Mouse (Mus musculus) limb, embryonic 15.5 days (tissue): Measurements from ENCODE around the gene Plpp1. TPM values are rescaled to one million over a fixed set of nuclear protein-coding genes. Genes with fewer than 3 reads are reported as not detected.

Source experiments
- ATAC-seq: fragments of 200-750 bp; cut with Nextera tagmentation; 2 replicates; pipeline ENCODE4 v1.8.0; 2017; ENCODE audit warnings: low read depth, moderate TSS enrichment; ENCODE audit not compliant: insufficient number of reproducible peaks, low FRiP score, low TSS enrichment
- H3K27ac ChIP-seq: fragments of 300-500 bp; sonication (generic); 2 replicates; pipeline ENCODE4 v1.5.1; 2015; ENCODE audit warnings: moderate library complexity, mild to moderate bottlenecking, inconsistent platforms
- H3K27me3 ChIP-seq: fragments of 300-500 bp; sonication (generic); 2 replicates; pipeline ENCODE4 v1.6.1; 2015; ENCODE audit warnings: inconsistent platforms
- H3K36me3 ChIP-seq: fragments of 300-500 bp; sonication (generic); 2 replicates; pipeline ENCODE4 v1.6.1; 2015; ENCODE audit warnings: inconsistent platforms
- H3K4me1 ChIP-seq: fragments of 300-500 bp; sonication (generic); 2 replicates; pipeline ENCODE4 v1.6.1; 2015; ENCODE audit warnings: inconsistent platforms
- H3K4me2 ChIP-seq: fragments of 300-500 bp; sonication (generic); 2 replicates; pipeline ENCODE4 v1.6.1; 2015; ENCODE audit warnings: mild to moderate bottlenecking, inconsistent platforms
- H3K4me3 ChIP-seq: fragments of 300-500 bp; sonication (generic); 2 replicates; pipeline ENCODE4 v1.5.1; 2015; ENCODE audit warnings: mild to moderate bottlenecking, inconsistent platforms
- H3K9ac ChIP-seq: fragments of 300-500 bp; sonication (generic); 2 replicates; pipeline ENCODE4 v1.6.1; 2015; ENCODE audit warnings: inconsistent platforms
- H3K9me3 ChIP-seq: fragments of 300-500 bp; sonication (generic); 2 replicates; pipeline ENCODE4 v1.6.1; 2016; ENCODE audit warnings: inconsistent platforms
- WGBS: fragments of 180-500 bp; shearing (Covaris S2); methylation state at CpG from one replicate; pipeline ENCODE4 v1.1.7; 2015; 5-methylcytosine and 5-hydroxymethylcytosine counted together
- polyA plus RNA-seq: library from polyadenylated mRNA; unstranded; fragments of >200 nt; fragmentation: Nextera tagmentation; extraction: Ambion mirVana; gene quantifications from 2 replicates; pipeline ENCODE4 v1.2.1, GENCODE M21; 2015

Gene Plpp1
- polyA plus RNA-seq, 1 experiment from 2014 or later, result 90.5 TPM

- no peak overlapping the region for H3K27ac ChIP-seq
- H3K27me3 ChIP-seq, result no peaks in the 10 kb centered on the region
- H3K9ac ChIP-seq, result no peak overlapping the region
- no peaks in the 10 kb centered on the region for H3K36me3 ChIP-seq
- 89% methylated on average over 5 of the region's 5 CpGs for WGBS
- no peaks in the 10 kb centered on the region for H3K4me1 ChIP-seq
- H3K4me3 ChIP-seq, result no peak overlapping the region
- no peak overlapping the region for H3K4me2 ChIP-seq
- H3K9me3 ChIP-seq, result no peaks in the 10 kb centered on the region
- no peak for ATAC-seq
These were observed 22.2 kb upstream of the Plpp1 start for GRCm38 (mm10) chr13:112778407-112778806.

DNA sequence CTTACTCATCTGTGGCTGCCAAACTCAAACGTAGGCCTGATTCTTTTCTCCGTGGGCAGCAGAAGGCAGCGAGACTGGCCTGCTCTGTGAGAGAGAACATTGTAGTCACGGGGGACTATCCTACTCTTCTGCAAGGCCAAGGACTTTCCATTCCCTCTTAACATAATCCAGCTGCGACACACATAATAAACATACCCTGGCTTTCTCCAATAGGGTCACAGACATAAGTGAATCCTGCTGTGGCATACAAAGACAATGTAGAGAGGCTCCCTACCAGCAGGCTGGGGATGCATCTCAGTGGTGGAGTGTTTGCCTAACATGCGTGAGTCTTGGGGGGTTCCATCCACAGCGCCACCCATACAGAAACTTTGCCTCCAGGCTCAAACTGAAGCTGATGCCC, 15.3 kb upstream of the Plpp1 start:
- ATAC-seq, result no peak
- 65% methylated on average over 7 of the region's 7 CpGs for WGBS
- H3K27ac ChIP-seq, result no peak overlapping the region

DNA sequence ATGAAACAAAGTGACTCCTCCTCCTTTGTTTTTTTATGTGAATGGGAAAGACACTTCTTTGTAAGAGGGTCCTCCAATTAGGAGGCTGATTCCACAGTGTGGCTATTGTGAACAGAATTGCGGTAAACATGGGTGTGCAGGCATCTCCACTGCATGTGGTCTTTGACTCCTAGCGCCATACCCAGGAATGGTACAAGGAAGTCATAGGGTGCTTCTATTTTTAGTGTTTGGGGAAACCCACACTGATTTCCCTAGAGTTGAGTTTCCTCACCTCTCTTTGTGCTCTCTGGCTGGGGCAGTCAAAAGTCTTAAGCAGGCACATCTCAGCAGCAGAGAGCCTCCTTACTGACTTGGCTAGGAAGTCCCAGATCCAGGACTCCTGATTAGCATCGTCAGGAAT, 14.4 kb upstream of the Plpp1 start:
- WGBS, result 77% methylated on average over 3 of the region's 3 CpGs
- H3K9ac ChIP-seq, result no peak overlapping the region
- ATAC-seq, result no peak
- H3K27ac ChIP-seq, result no peak overlapping the region
- H3K27me3 ChIP-seq, result no peaks in the 10 kb centered on the region
- H3K36me3 ChIP-seq, result no peaks in the 10 kb centered on the region
- no peaks in the 10 kb centered on the region for H3K9me3 ChIP-seq
- H3K4me1 ChIP-seq, result no peaks in the 10 kb centered on the region
- H3K4me2 ChIP-seq, result no peak overlapping the region
- no peak overlapping the region for H3K4me3 ChIP-seq

More for the DNA sequence above, 15.3 kb upstream of the Plpp1 start:
- Histone ChIP-seq H3K9ac (no peak overlapping the region), H3K9me3 (no peaks in the 10 kb centered on the region), H3K27me3 (no peaks in the 10 kb centered on the region), H3K36me3 (no peaks in the 10 kb centered on the region), H3K4me3 (no peak overlapping the region), H3K4me1 (no peaks in the 10 kb centered on the region), H3K4me2 (no peak overlapping the region)

- no peak for ATAC-seq
- no peaks in the 10 kb centered on the region for H3K4me1 ChIP-seq
- WGBS, result 76% methylated on average over 10 of the region's 10 CpGs
- H3K27ac ChIP-seq, result no peak overlapping the region
- no peaks in the 10 kb centered on the region for H3K36me3 ChIP-seq
- H3K9me3 ChIP-seq, result no peaks in the 10 kb centered on the region
- H3K4me2 ChIP-seq, result no peak overlapping the region
- H3K27me3 ChIP-seq, result no peaks in the 10 kb centered on the region
- H3K9ac ChIP-seq, result no peak overlapping the region
- H3K4me3 ChIP-seq, result no peak overlapping the region
These were observed 13.6 kb upstream of the Plpp1 start for GRCm38 (mm10) chr13:112786942-112787533.

DNA sequence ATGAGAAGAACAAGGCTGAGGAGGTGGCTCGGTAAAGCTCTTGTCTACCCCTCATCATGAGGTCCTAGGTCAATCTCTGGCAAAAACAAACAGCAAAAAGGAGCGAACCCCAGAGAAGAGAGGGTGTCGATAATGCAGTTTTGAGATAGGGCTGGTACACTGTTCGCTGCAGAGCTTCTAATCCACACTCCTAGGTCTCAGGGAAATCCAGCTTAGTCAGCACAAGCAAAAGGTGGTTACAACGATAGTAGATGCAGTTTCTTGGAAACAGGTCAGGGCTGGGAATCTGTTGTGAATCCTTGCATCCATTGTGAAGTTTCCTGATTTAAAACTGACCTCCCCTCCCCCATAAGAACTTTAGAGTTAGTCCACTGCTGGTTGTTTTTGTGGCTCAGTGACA, 9.8 kb upstream of the Plpp1 start:
- no peaks in the 10 kb centered on the region for H3K36me3 ChIP-seq
- no peak overlapping the region for H3K4me3 ChIP-seq
- H3K4me2 ChIP-seq, result no peak overlapping the region
- no peaks in the 10 kb centered on the region for H3K9me3 ChIP-seq
- ATAC-seq, result no peak
- H3K27me3 ChIP-seq, result no peaks in the 10 kb centered on the region
- no peak overlapping the region for H3K27ac ChIP-seq
- no peaks in the 10 kb centered on the region for H3K4me1 ChIP-seq
- no peak overlapping the region for H3K9ac ChIP-seq
- WGBS, result 73% methylated on average over 5 of the region's 5 CpGs

DNA sequence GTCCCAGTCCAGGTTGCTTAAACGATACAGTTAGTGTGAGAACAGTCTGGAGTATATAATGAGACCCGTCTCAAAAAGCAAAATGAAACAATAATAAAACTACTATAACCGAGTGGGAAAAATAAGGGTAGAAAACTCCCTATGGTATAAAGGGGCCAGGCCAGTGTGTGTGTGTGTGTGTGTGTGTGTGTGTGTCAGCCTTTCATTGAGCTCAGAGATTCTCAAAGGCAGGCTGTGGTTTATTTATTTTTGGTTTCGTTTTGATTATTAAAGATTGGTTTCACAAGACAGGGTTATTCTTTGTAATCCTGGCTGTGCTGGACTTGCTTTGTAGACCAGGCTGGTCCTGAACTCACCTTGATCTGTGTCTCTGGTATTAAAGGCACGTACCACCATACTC, 8.7 kb upstream of the Plpp1 start:
- Histone ChIP-seq H3K4me3 (no peak overlapping the region), H3K36me3 (no peaks in the 10 kb centered on the region), H3K27me3 (no peaks in the 10 kb centered on the region), H3K4me2 (no peak overlapping the region), H3K9me3 (no peaks in the 10 kb centered on the region), H3K9ac (no peak overlapping the region), H3K4me1 (no peaks in the 10 kb centered on the region), H3K27ac (no peak overlapping the region)
- WGBS, result 65% methylated on average over 5 of the region's 5 CpGs
- no peak for ATAC-seq

GRCm38 (mm10) chr13:112798243-112798952, 2.2 kb upstream of the Plpp1 start:
- WGBS, result 92% methylated on average over 9 of the region's 9 CpGs
- no peak for ATAC-seq
- H3K4me2 ChIP-seq, result no peak overlapping the region
- H3K27ac ChIP-seq, result no peak overlapping the region
- no peaks in the 10 kb centered on the region for H3K9me3 ChIP-seq
- H3K36me3 ChIP-seq, result no peaks in the 10 kb centered on the region
- H3K9ac ChIP-seq, result no peak overlapping the region
- H3K27me3 ChIP-seq, result no peaks in the 10 kb centered on the region
- peaks cover 13% of the 10 kb centered on the region for H3K4me1 ChIP-seq
- no peak overlapping the region for H3K4me3 ChIP-seq

DNA sequence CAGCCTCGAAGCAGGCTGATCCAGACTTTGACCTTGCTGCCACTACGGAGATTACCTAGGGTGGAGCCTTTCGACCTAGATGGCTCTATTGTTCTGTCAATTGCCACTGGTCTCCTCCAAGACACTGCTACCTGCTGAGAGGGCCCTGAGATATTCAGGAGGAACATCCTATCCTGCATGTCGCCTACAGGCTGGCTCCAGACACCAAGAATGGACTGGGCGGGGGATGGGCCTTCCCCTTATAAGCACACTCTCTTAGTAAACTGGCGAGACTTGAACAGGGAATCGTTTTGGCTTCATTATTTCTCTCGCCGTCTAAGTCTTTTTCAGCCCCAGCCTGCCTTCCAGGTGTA, 1.7 kb upstream of the Plpp1 start:
- 83% methylated on average over 9 of the region's 9 CpGs for WGBS
- Histone ChIP-seq H3K9ac (no peak overlapping the region), H3K9me3 (no peaks in the 10 kb centered on the region), H3K4me3 (no peak overlapping the region), H3K36me3 (no peaks in the 10 kb centered on the region), H3K27me3 (no peaks in the 10 kb centered on the region), H3K4me2 (no peak overlapping the region), H3K27ac (no peak overlapping the region), H3K4me1 (peaks cover 15% of the 10 kb centered on the region)
- no peak for ATAC-seq

GRCm38 (mm10) chr13:112799721-112800241, 811 bp upstream of the Plpp1 start:
- no peak overlapping the region for H3K27ac ChIP-seq

DNA sequence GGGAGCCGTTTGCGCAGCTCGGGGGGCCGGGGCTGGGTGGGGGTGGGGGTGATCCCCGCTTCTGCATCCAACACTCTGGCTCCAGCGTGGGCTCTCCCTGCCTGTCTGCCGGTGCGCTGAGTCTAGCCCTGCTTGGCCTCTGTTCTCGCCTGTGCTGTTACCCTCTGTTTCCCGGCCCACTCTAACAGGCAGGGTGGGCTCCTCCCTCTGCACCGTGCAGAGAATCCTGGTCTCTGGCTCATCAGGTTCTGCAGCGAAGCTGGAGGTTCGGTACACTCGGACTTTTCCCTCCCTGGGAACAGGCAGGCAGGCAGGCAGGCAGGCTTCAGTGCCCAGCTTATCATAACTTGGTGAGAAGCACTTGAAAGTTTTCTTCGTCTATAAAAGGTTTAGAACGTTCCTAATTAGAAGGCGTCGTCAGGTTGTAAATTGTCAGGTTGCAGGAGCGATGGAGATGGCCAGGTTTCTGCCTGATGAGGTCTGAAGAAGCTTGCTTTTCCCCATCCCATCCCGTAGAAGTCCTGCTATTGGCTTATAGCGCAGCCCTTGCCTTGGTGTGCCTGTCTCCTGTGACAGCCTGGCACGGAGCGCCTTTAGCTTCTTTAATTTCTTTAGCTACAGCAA, 901 bp downstream of the Plpp1 start:
- Histone ChIP-seq H3K4me1 (peaks cover 15% of the 10 kb centered on the region), H3K27ac (peak overlapping the region; percentile 98), H3K27me3 (no peaks in the 10 kb centered on the region), H3K4me3 (peak overlapping the region; percentile 85), H3K9ac (peak overlapping the region; percentile 87), H3K36me3 (peaks cover 11% of the 10 kb centered on the region), H3K4me2 (peak overlapping the region; percentile 68), H3K9me3 (no peaks in the 10 kb centered on the region)
- peak; percentile 74 for ATAC-seq
- under 1% methylated on average over 23 of the region's 23 CpGs for WGBS

More at GRCm38 (mm10) chr13:112799721-112800241, 811 bp upstream of the Plpp1 start:
- Histone ChIP-seq H3K4me3 (no peak overlapping the region), H3K9me3 (no peaks in the 10 kb centered on the region), H3K9ac (no peak overlapping the region), H3K4me2 (no peak overlapping the region), H3K4me1 (peaks cover 15% of the 10 kb centered on the region), H3K27me3 (no peaks in the 10 kb centered on the region), H3K36me3 (no peaks in the 10 kb centered on the region)
- ATAC-seq, result no peak
- WGBS, result 82% methylated on average over 8 of the region's 8 CpGs

DNA sequence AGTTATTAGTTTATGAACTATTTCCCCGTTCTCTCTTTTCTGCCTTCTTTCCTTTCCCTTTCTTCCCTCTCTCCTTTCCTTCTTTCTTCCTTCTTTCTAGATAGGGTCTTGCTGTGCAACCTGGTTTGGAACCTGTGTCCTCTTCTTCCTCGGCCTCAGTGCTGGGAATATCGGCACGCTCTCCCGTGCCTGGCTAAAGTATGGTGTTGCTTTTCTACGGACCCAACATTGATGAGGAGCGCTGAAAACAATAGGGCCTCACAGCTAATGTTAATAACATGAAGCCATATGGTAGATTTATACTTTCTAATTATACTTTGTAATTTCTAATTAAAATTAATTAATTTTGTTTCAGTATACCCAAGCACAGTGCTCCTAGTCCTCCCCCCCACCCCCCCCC, 2.5 kb downstream of the Plpp1 start:
- 88% methylated on average over 7 of the region's 7 CpGs for WGBS
- no peak overlapping the region for H3K4me3 ChIP-seq
- H3K36me3 ChIP-seq, result peaks cover 11% of the 10 kb centered on the region
- ATAC-seq, result no peak
- no peaks in the 10 kb centered on the region for H3K27me3 ChIP-seq
- no peaks in the 10 kb centered on the region for H3K9me3 ChIP-seq
- peaks cover 18% of the 10 kb centered on the region for H3K4me1 ChIP-seq
- no peak overlapping the region for H3K4me2 ChIP-seq
- H3K27ac ChIP-seq, result no peak overlapping the region
- H3K9ac ChIP-seq, result no peak overlapping the region

DNA sequence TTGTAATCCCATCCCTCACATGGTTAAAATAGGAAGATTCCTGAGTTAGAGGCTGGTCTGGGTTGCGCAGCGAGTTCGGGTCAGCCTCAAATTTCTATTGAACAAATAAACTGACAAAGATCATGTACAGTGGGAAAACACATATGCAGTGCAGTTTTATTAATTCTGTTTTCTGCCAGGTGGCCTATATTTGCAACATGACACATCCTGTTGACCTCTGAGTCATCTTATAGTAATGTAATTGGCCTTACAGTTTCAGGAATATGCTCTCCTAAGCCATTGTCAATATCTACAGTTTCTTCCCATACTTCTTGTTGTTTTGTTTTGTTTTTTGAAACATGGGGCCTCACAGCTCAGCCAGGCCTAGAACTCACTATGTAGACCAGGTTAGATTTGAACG, 3.1 kb downstream of the Plpp1 start:
- Histone ChIP-seq H3K9me3 (no peaks in the 10 kb centered on the region), H3K36me3 (peaks cover 11% of the 10 kb centered on the region), H3K27ac (no peak overlapping the region), H3K9ac (no peak overlapping the region), H3K4me2 (no peak overlapping the region), H3K4me1 (peaks cover 18% of the 10 kb centered on the region), H3K27me3 (no peaks in the 10 kb centered on the region), H3K4me3 (no peak overlapping the region)
- WGBS, result 87% methylated on average over 4 of the region's 4 CpGs
- ATAC-seq, result no peak
